Mouse (Mus musculus): ENCODE data around the gene Foxk2. TPM values are rescaled to one million over a fixed set of nuclear protein-coding genes. Genes with fewer than 3 reads are reported as not detected.

Gene Foxk2
- polyA plus RNA-seq, 1 experiment from 2014 or later, result 16.4 TPM

- peak overlapping the region; percentile 18; the same call in 1 of the 2 replicates for H3K27ac ChIP-seq (ENCODE audit: low read depth, low read length)
- H3K27me3 ChIP-seq (ENCODE audit: control insufficient read depth, insufficient read depth, low read length), result no peaks in the 10 kb centered on the region
- peak overlapping the region; percentile 98 for H3K4me3 ChIP-seq (ENCODE audit: low read depth, low read length)
- ATAC-seq (replicated peaks; ENCODE audit: low FRiP score) (peak; percentile 17), DNase-seq (ENCODE audit: low spot score) (peak; percentile 73)
- H3K9ac ChIP-seq (ENCODE audit: low read length), result peak overlapping the region; percentile 97
- H3K36me3 ChIP-seq (ENCODE audit: control insufficient read depth, insufficient read depth, low read length), result no peaks in the 10 kb centered on the region; the same call in 1 of the 2 replicates
- peak overlapping the region; percentile 93 for H3K4me2 ChIP-seq (ENCODE audit: low read depth, low read length, severe bottlenecking)
- H3K4me1 ChIP-seq (replicated peaks; ENCODE audit: control insufficient read depth, insufficient read depth, low read length), result peaks cover 4% of the 10 kb centered on the region; the same call in 1 of the 2 replicates
- under 1% methylated on average over 59 of the region's 60 CpGs for WGBS
- H3K9me3 ChIP-seq (ENCODE audit: control insufficient read depth, low read length), result no peaks in the 10 kb centered on the region
These were observed 569 bp downstream of the Foxk2 start for GRCm38 (mm10) chr11:121260211-121260906.

- peaks cover 4% of the 10 kb centered on the region; the same call in 1 of the 2 replicates for H3K4me1 ChIP-seq (replicated peaks; ENCODE audit: control insufficient read depth, insufficient read depth, low read length)
- H3K4me2 ChIP-seq (ENCODE audit: low read depth, low read length, severe bottlenecking), result peak overlapping the region; percentile 93
- ATAC-seq (replicated peaks; ENCODE audit: low FRiP score), result no peak
- H3K4me3 ChIP-seq (ENCODE audit: low read depth, low read length), result peak overlapping the region; percentile 98
- WGBS, result 60% methylated on average over 2 of the region's 2 CpGs
- no peak for DNase-seq (ENCODE audit: low spot score)
- H3K9ac ChIP-seq (ENCODE audit: low read length), result peak overlapping the region; percentile 97
- H3K27ac ChIP-seq (ENCODE audit: low read depth, low read length), result no peak overlapping the region
- no peaks in the 10 kb centered on the region; the same call in 1 of the 2 replicates for H3K36me3 ChIP-seq (ENCODE audit: control insufficient read depth, insufficient read depth, low read length)
- H3K9me3 ChIP-seq (ENCODE audit: control insufficient read depth, low read length), result no peaks in the 10 kb centered on the region
- H3K27me3 ChIP-seq (ENCODE audit: control insufficient read depth, insufficient read depth, low read length), result no peaks in the 10 kb centered on the region
These were observed 1.3 kb downstream of the Foxk2 start for GRCm38 (mm10) chr11:121261074-121261473.

- Histone ChIP-seq H3K4me3 (ENCODE audit: low read depth, low read length) (no peak overlapping the region), H3K4me2 (ENCODE audit: low read depth, low read length, severe bottlenecking) (no peak overlapping the region), H3K9me3 (ENCODE audit: control insufficient read depth, low read length) (no peaks in the 10 kb centered on the region), H3K27me3 (ENCODE audit: control insufficient read depth, insufficient read depth, low read length) (no peaks in the 10 kb centered on the region), H3K4me1 (replicated peaks; ENCODE audit: control insufficient read depth, insufficient read depth, low read length) (no peaks in the 10 kb centered on the region), H3K36me3 (ENCODE audit: control insufficient read depth, insufficient read depth, low read length) (no peaks in the 10 kb centered on the region; the same call in 1 of the 2 replicates), H3K27ac (ENCODE audit: low read depth, low read length) (no peak overlapping the region), H3K9ac (ENCODE audit: low read length) (no peak overlapping the region)
- 91% methylated on average over 8 of the region's 8 CpGs for WGBS
- DNase-seq (ENCODE audit: low spot score), result no peak
- no peak for ATAC-seq (replicated peaks; ENCODE audit: low FRiP score)
These were observed 17.7 kb downstream of the Foxk2 start for GRCm38 (mm10) chr11:121277516-121277915.

- no peaks in the 10 kb centered on the region for H3K9me3 ChIP-seq (ENCODE audit: control insufficient read depth, low read length)
- ATAC-seq (replicated peaks; ENCODE audit: low FRiP score) (no peak), DNase-seq (ENCODE audit: low spot score) (no peak)
- H3K4me3 ChIP-seq (ENCODE audit: low read depth, low read length), result no peak overlapping the region
- H3K27me3 ChIP-seq (ENCODE audit: control insufficient read depth, insufficient read depth, low read length), result no peaks in the 10 kb centered on the region
- H3K27ac ChIP-seq (ENCODE audit: low read depth, low read length), result no peak overlapping the region
- no peaks in the 10 kb centered on the region for H3K4me1 ChIP-seq (replicated peaks; ENCODE audit: control insufficient read depth, insufficient read depth, low read length)
- H3K36me3 ChIP-seq (ENCODE audit: control insufficient read depth, insufficient read depth, low read length), result no peaks in the 10 kb centered on the region; the same call in 1 of the 2 replicates
- WGBS, result 93% methylated on average over 3 of the region's 3 CpGs
- H3K9ac ChIP-seq (ENCODE audit: low read length), result no peak overlapping the region
- no peak overlapping the region for H3K4me2 ChIP-seq (ENCODE audit: low read depth, low read length, severe bottlenecking)
These were observed 18.2 kb downstream of the Foxk2 start for GRCm38 (mm10) chr11:121278011-121278410.

- DNase-seq (ENCODE audit: low spot score) (no peak), ATAC-seq (replicated peaks; ENCODE audit: low FRiP score) (no peak)
- H3K4me1 ChIP-seq (replicated peaks; ENCODE audit: control insufficient read depth, insufficient read depth, low read length), result no peaks in the 10 kb centered on the region
- no peaks in the 10 kb centered on the region for H3K9me3 ChIP-seq (ENCODE audit: control insufficient read depth, low read length)
- no peak overlapping the region for H3K4me2 ChIP-seq (ENCODE audit: low read depth, low read length, severe bottlenecking)
- no peak overlapping the region for H3K27ac ChIP-seq (ENCODE audit: low read depth, low read length)
- no peak overlapping the region for H3K9ac ChIP-seq (ENCODE audit: low read length)
- no peaks in the 10 kb centered on the region for H3K27me3 ChIP-seq (ENCODE audit: control insufficient read depth, insufficient read depth, low read length)
- H3K4me3 ChIP-seq (ENCODE audit: low read depth, low read length), result no peak overlapping the region
- H3K36me3 ChIP-seq (ENCODE audit: control insufficient read depth, insufficient read depth, low read length), result peaks cover 9% of the 10 kb centered on the region
- WGBS, result 80% methylated on average over 6 of the region's 6 CpGs
These were observed 23.1 kb downstream of the Foxk2 start for GRCm38 (mm10) chr11:121282911-121283310.

- no peaks in the 10 kb centered on the region for H3K9me3 ChIP-seq (ENCODE audit: control insufficient read depth, low read length)
- no peak overlapping the region for H3K4me2 ChIP-seq (ENCODE audit: low read depth, low read length, severe bottlenecking)
- H3K4me1 ChIP-seq (replicated peaks; ENCODE audit: control insufficient read depth, insufficient read depth, low read length), result no peaks in the 10 kb centered on the region
- peaks cover 11% of the 10 kb centered on the region for H3K36me3 ChIP-seq (ENCODE audit: control insufficient read depth, insufficient read depth, low read length)
- 93% methylated on average over 3 of the region's 3 CpGs for WGBS
- no peak overlapping the region for H3K4me3 ChIP-seq (ENCODE audit: low read depth, low read length)
- no peak overlapping the region for H3K9ac ChIP-seq (ENCODE audit: low read length)
- no peak for DNase-seq (ENCODE audit: low spot score)
- no peaks in the 10 kb centered on the region for H3K27me3 ChIP-seq (ENCODE audit: control insufficient read depth, insufficient read depth, low read length)
- ATAC-seq (replicated peaks; ENCODE audit: low FRiP score), result no peak
- no peak overlapping the region for H3K27ac ChIP-seq (ENCODE audit: low read depth, low read length)
These were observed 30.1 kb downstream of the Foxk2 start for GRCm38 (mm10) chr11:121289859-121290258.

GRCm38 (mm10) chr11:121294771-121295170 lies 35.0 kb downstream of the Foxk2 start:
- H3K4me3 ChIP-seq (ENCODE audit: low read depth, low read length), result no peak overlapping the region
- no peak for ATAC-seq (replicated peaks; ENCODE audit: low FRiP score)
- H3K27ac ChIP-seq (ENCODE audit: low read depth, low read length), result no peak overlapping the region
- no peaks in the 10 kb centered on the region for H3K4me1 ChIP-seq (replicated peaks; ENCODE audit: control insufficient read depth, insufficient read depth, low read length)
- peaks cover 12% of the 10 kb centered on the region; the same call in 1 of the 2 replicates for H3K36me3 ChIP-seq (ENCODE audit: control insufficient read depth, insufficient read depth, low read length)
- H3K9me3 ChIP-seq (ENCODE audit: control insufficient read depth, low read length), result no peaks in the 10 kb centered on the region
- H3K9ac ChIP-seq (ENCODE audit: low read length), result no peak overlapping the region
- no peak overlapping the region for H3K4me2 ChIP-seq (ENCODE audit: low read depth, low read length, severe bottlenecking)
- no peak for DNase-seq (ENCODE audit: low spot score)
- 96% methylated on average over 5 of the region's 5 CpGs for whole genome bisulfite sequencing
- H3K27me3 ChIP-seq (ENCODE audit: control insufficient read depth, insufficient read depth, low read length), result no peaks in the 10 kb centered on the region

- 94% methylated on average over 8 of the region's 8 CpGs for WGBS
- Histone ChIP-seq H3K4me1 (replicated peaks; ENCODE audit: control insufficient read depth, insufficient read depth, low read length) (no peaks in the 10 kb centered on the region), H3K9me3 (ENCODE audit: control insufficient read depth, low read length) (no peaks in the 10 kb centered on the region), H3K27ac (ENCODE audit: low read depth, low read length) (no peak overlapping the region), H3K27me3 (ENCODE audit: control insufficient read depth, insufficient read depth, low read length) (no peaks in the 10 kb centered on the region), H3K36me3 (ENCODE audit: control insufficient read depth, insufficient read depth, low read length) (peaks cover 12% of the 10 kb centered on the region; the same call in 1 of the 2 replicates), H3K9ac (ENCODE audit: low read length) (no peak overlapping the region), H3K4me2 (ENCODE audit: low read depth, low read length, severe bottlenecking) (no peak overlapping the region), H3K4me3 (ENCODE audit: low read depth, low read length) (no peak overlapping the region)
- DNase-seq (ENCODE audit: low spot score), result no peak
- ATAC-seq (replicated peaks; ENCODE audit: low FRiP score), result no peak
These were observed 38.7 kb downstream of the Foxk2 start for GRCm38 (mm10) chr11:121298493-121298892.

GRCm38 (mm10) chr11:121300265-121300664 lies 40.5 kb downstream of the Foxk2 start:
- DNase-seq (ENCODE audit: low spot score) (no peak), ATAC-seq (replicated peaks; ENCODE audit: low FRiP score) (no peak)
- H3K36me3 ChIP-seq (ENCODE audit: control insufficient read depth, insufficient read depth, low read length), result peaks cover 12% of the 10 kb centered on the region; the same call in 1 of the 2 replicates
- WGBS, result 97% methylated on average over 9 of the region's 9 CpGs
- no peak overlapping the region for H3K9ac ChIP-seq (ENCODE audit: low read length)
- no peak overlapping the region for H3K4me3 ChIP-seq (ENCODE audit: low read depth, low read length)
- no peaks in the 10 kb centered on the region for H3K27me3 ChIP-seq (ENCODE audit: control insufficient read depth, insufficient read depth, low read length)
- no peaks in the 10 kb centered on the region for H3K4me1 ChIP-seq (replicated peaks; ENCODE audit: control insufficient read depth, insufficient read depth, low read length)
- no peak overlapping the region for H3K4me2 ChIP-seq (ENCODE audit: low read depth, low read length, severe bottlenecking)
- H3K9me3 ChIP-seq (ENCODE audit: control insufficient read depth, low read length), result no peaks in the 10 kb centered on the region
- no peak overlapping the region for H3K27ac ChIP-seq (ENCODE audit: low read depth, low read length)
